Mouse (Mus musculus) right cerebral cortex, postnatal 14 days (tissue): ENCODE results near the gene B4galt1.
"Not testable (repeated sequence)": the region's sequence is repeated elsewhere in the genome, so short reads cannot be mapped to it uniquely, and the experiment has no call there.

Experiments used
- DNase-seq: peaks from one replicate; pipeline ENCODE4 v3.0.0; 2022

B4galt1 gene

GRCm38 (mm10) chr4:40815775-40816372 is 37.9 kb downstream of the B4galt1 start:
- DNase-seq, result no peak

- DNase-seq, result no peak
Observed at GRCm38 (mm10) chr4:40815120-40815519, 38.7 kb downstream of the B4galt1 start.

- DNase-seq, result no peak
Observed at GRCm38 (mm10) chr4:40814359-40814758, 39.4 kb downstream of the B4galt1 start.

- DNase-seq, result no peak
Observed at GRCm38 (mm10) chr4:40812891-40813290, 40.9 kb downstream of the B4galt1 start.

- no peak for DNase-seq
Observed at GRCm38 (mm10) chr4:40810481-40810880, 43.3 kb downstream of the B4galt1 start.

GRCm38 (mm10) chr4:40807382-40807781 is 46.4 kb downstream of the B4galt1 start:
- no peak for DNase-seq

GRCm38 (mm10) chr4:40805401-40805800 is 48.4 kb downstream of the B4galt1 start:
- no peak for DNase-seq

GRCm38 (mm10) chr4:40802787-40803186 is 51.0 kb downstream of the B4galt1 start:
- DNase-seq, result no peak

- no peak for DNase-seq
Observed at GRCm38 (mm10) chr4:40801908-40802307, 51.9 kb downstream of the B4galt1 start.

- DNase-seq, result no peak
Observed at GRCm38 (mm10) chr4:40800873-40801272, 52.9 kb downstream of the B4galt1 start.

- not testable (repeated sequence) for DNase-seq
Observed at GRCm38 (mm10) chr4:40798833-40799555, 54.8 kb downstream of the B4galt1 start.

GRCm38 (mm10) chr4:40795761-40796160 is 58.0 kb downstream of the B4galt1 start:
- DNase-seq, result no peak

- DNase-seq, result no peak
Observed at GRCm38 (mm10) chr4:40794320-40794719, 59.5 kb downstream of the B4galt1 start.

- no peak for DNase-seq
Observed at GRCm38 (mm10) chr4:40791176-40791575, 62.6 kb downstream of the B4galt1 start.

- no peak for DNase-seq
Observed at GRCm38 (mm10) chr4:40786578-40786977, 67.2 kb downstream of the B4galt1 start.

- DNase-seq, result no peak
Observed at GRCm38 (mm10) chr4:40785620-40786166, 68.1 kb downstream of the B4galt1 start.

- DNase-seq, result no peak
Observed at GRCm38 (mm10) chr4:40784556-40785169, 69.1 kb downstream of the B4galt1 start.

- DNase-seq, result no peak
Observed at GRCm38 (mm10) chr4:40783049-40783448, 70.8 kb downstream of the B4galt1 start.

GRCm38 (mm10) chr4:40781797-40782495 is 71.9 kb downstream of the B4galt1 start:
- no peak for DNase-seq

GRCm38 (mm10) chr4:40781143-40781542 is 72.7 kb downstream of the B4galt1 start:
- no peak for DNase-seq

- DNase-seq, result peak; percentile 25
Observed at GRCm38 (mm10) chr4:40778656-40779055, 75.1 kb downstream of the B4galt1 start.

- no peak for DNase-seq
Observed at GRCm38 (mm10) chr4:40777116-40777515, 76.7 kb downstream of the B4galt1 start.

- DNase-seq, result no peak
Observed at GRCm38 (mm10) chr4:40776416-40776815, 77.4 kb downstream of the B4galt1 start.
